Mouse (Mus musculus): ENCODE data around the gene Tcte1.

GRCm38 (mm10) chr17:45568990-45569389, 45.8 kb downstream of the Tcte1 start:
- no peak for TF ChIP-seq TAL1 (IDR thresholded peaks at IDR 0.05; ENCODE audit: low read length)
- no peak for TF ChIP-seq GATA1 (IDR thresholded peaks at IDR 0.05; ENCODE audit: low read length)
